Mouse (Mus musculus) cerebellum, adult 2 months (tissue): ENCODE measurements around the gene Lrrn2. TPM values are rescaled to one million over a fixed set of nuclear protein-coding genes. Genes with fewer than 3 reads are reported as not detected.

Experiments used
- DNase-seq, 2 experiments: peaks; one replicate each; pipeline ENCODE4 v3.0.0; 2021
- H3K27ac ChIP-seq: fragments of 200-500 bp; 2 replicates; pipeline ENCODE4 v1.5.1; 2012; ENCODE audit warnings: low read length, control low read depth, inconsistent platforms; ENCODE audit not compliant: insufficient read depth
- H3K27me3 ChIP-seq: fragments of 200-500 bp; 2 replicates; pipeline ENCODE4 v1.6.1; 2012; ENCODE audit warnings: inconsistent platforms, mild to moderate bottlenecking, low read length, moderate library complexity; ENCODE audit not compliant: control insufficient read depth, insufficient read depth
- H3K4me1 ChIP-seq: fragments of 200-500 bp; 2 replicates; pipeline ENCODE4 v1.6.1; 2011; ENCODE audit warnings: low read length; ENCODE audit not compliant: control insufficient read depth, insufficient read depth
- H3K4me3 ChIP-seq: fragments of 200-500 bp; replicated peaks from 2 replicates; pipeline ENCODE3; 2011; ENCODE audit warnings: mild to moderate bottlenecking, low read depth, low read length, control low read depth; ENCODE audit not compliant: insufficient read depth
- CTCF ChIP-seq: fragments of 200-500 bp; IDR thresholded peaks from 2 replicates; pipeline ENCODE4 v1.5.1; 2011; ENCODE audit warnings: low read depth, mild to moderate bottlenecking, control low read depth, low read length, moderate library complexity, borderline replicate concordance; ENCODE audit not compliant: insufficient read depth
- POLR2A ChIP-seq: fragments of 200-500 bp; IDR thresholded peaks from 2 replicates; pipeline ENCODE4 v1.6.1; 2011; ENCODE audit warnings: low read length, control low read depth, borderline replicate concordance; ENCODE audit not compliant: insufficient read depth
- WGBS: fragments of 180-500 bp; shearing (Covaris S2); methylation state at CpG from one replicate; pipeline ENCODE4 v1.1.7; 2018; 5-methylcytosine and 5-hydroxymethylcytosine counted together
- polyA plus RNA-seq: library from polyadenylated mRNA; depleted of rRNA; stranded (reverse); fragments of >200 nt; gene quantifications from 2 replicates; pipeline ENCODE4 v1.2.3, GENCODE M21; 2012

The Lrrn2 gene
- polyA plus RNA-seq, 1 experiment = 73.4 TPM

DNA sequence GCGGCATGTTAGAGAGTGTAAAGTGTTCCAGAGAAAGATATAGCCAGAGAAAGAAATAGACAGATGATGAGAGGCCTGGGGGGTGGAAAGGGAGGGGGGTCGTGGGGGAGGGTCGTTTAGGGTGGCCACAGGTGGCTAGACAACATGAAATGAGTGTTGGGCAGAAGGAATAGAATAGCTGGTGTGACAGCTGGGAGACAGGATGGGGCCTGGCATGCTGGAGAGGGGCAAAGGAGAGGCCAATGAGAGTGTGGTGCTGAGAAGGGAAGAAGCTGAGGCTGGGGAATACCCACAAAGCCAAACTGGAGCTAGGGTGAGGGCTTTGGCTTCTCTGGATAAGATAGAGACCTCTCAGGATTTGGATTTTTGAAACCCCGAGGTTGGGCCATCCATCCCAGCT lies 6.6 kb downstream of the Lrrn2 start:
- H3K27ac ChIP-seq = no peak overlapping the region
- TF ChIP-seq CTCF = no peak
- no peak for TF ChIP-seq POLR2A
- WGBS = 25% methylated on average over 4 of the region's 4 CpGs
- no peak overlapping the region for H3K4me3 ChIP-seq
- H3K4me1 ChIP-seq = peaks cover 41% of the 10 kb centered on the region
- DNase-seq = no peak
- no peaks in the 10 kb centered on the region for H3K27me3 ChIP-seq

DNA sequence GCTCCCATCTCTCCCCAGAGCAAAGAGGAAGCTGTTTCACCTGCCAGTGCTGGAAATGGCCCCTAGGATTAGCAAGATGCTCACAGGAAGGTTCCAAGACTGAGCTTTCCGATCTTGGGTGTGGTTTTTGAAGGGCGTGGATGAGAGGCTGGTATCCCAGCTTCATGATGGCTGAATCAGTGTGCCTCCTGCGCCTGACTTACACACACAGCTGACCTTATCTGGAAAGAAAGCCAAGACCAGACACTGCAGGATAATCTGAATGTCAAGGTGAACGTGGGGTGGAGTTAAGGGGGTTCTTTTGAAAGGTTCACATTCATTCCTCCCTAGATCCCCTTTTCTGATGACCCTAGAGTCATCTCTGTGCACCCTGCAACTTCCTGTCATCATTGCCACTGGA lies 8.7 kb downstream of the Lrrn2 start:
- 78% methylated on average over 4 of the region's 4 CpGs for WGBS
- DNase-seq = no peak
- Histone ChIP-seq H3K27ac (no peak overlapping the region), H3K4me1 (peaks cover 49% of the 10 kb centered on the region), H3K27me3 (no peaks in the 10 kb centered on the region), H3K4me3 (no peak overlapping the region)
- TF ChIP-seq POLR2A (no peak), CTCF (no peak)

DNA sequence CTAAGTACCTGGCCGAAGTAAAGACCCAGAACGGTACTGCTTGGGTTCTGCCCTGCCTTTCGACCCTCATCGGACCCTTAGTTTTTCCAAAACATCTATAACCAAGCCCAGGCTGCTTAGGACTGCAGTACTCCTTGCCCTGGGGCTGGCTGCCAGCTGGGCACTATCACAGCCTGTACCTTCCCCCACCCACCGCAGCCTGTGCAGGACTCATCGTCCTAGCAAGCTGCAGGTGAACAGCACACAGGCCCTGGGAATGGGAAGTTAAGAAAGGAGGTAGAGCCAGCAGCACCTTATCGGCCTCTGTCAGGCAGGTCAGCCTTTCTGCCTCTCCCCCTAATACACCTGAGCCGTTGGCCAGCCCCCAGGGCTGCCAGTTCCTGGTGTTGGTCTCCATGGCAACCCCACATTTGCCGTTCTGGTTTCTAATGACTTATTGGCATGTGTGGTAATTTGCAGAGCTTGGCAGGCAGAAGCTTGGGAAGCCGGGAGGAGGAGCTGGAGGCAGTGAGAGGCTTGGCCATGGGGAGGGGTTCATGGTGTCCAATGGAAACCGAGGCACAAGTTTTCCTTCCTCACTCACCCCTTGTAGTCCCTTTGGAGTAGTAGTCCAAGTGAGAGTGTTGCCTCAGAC lies 10.2 kb downstream of the Lrrn2 start:
- WGBS = 38% methylated on average over 11 of the region's 11 CpGs
- H3K27me3 ChIP-seq = no peaks in the 10 kb centered on the region
- DNase-seq = peak; percentile 61 to 66
- TF ChIP-seq POLR2A (no peak), CTCF (no peak)
- peaks cover 53% of the 10 kb centered on the region for H3K4me1 ChIP-seq
- H3K4me3 ChIP-seq = no peak overlapping the region
- H3K27ac ChIP-seq = no peak overlapping the region

- DNase-seq = no peak
- WGBS = 19% methylated on average over 2 of the region's 2 CpGs
- H3K27ac ChIP-seq = peak overlapping the region; percentile 1; the same call in 1 of the 2 replicates
These were observed 12.0 kb downstream of the Lrrn2 start for GRCm38 (mm10) chr1:132892065-132892464.

DNA sequence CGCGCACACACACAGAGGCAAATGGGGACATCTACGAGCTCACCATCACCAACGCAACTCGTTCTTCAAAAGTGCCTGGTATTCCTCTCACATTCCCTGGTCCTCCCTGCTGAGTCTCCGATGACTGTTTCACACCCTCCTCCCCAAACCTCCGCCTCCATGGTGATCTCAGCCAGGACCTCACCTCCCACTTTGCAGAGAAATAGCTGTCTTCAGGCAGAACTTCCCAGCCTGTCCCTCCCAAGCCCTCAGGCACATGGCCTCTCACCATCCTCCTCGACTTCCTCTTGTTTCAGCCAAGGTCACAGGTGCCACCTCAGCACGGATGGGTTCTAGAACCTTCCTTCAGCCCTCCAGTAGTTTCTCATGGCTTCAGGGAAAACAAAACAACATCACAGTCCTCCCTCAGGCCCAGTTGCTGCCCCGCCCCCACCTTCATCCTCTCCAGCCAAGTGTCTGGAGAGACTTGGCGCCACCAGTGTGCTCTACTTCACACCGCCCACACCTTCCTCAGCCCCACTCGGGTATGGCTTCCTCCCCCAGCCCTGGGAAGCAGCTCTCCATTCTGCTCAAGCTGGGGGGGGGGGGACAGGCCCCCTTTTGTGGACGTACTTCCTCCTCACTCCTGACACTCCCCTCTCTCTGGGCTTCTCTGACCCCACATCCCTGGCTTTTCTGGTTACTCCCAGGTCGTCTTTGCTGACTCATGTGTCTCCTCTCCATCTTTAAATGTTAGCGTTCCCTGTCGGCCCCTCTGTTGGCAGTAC lies 13.4 kb downstream of the Lrrn2 start:
- H3K27me3 ChIP-seq = no peaks in the 10 kb centered on the region
- no peak overlapping the region for H3K27ac ChIP-seq
- peak in 1 of 2 experiments; percentile 48 for DNase-seq
- TF ChIP-seq POLR2A (no peak), CTCF (no peak)
- no peak overlapping the region for H3K4me3 ChIP-seq
- peaks cover 48% of the 10 kb centered on the region for H3K4me1 ChIP-seq
- WGBS = 48% methylated on average over 17 of the region's 17 CpGs

More at GRCm38 (mm10) chr1:132892065-132892464, 12.0 kb downstream of the Lrrn2 start:
- Histone ChIP-seq H3K27me3 (no peaks in the 10 kb centered on the region), H3K4me3 (no peak overlapping the region), H3K4me1 (peaks cover 42% of the 10 kb centered on the region)
- no peak for TF ChIP-seq POLR2A
- TF ChIP-seq CTCF = no peak

DNA sequence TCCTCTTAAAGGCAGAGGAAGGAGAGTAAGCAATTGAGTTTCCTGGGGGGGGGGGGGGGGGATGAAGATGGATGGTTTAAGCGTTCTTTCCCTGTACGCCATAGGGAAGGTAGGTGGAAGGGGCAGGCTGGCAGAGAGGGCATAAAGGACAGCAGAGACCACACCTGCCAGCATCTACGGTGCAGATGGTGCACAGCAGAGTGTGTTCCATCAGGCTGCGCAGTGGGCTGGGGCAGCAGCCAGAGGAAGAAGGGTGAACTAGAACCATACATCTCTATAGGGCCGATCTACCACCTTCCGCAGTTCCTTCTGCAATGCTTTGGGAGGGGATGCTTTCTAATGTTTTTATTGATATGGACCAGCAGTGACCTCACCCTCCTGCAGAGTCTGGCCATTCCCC lies 19.0 kb downstream of the Lrrn2 start:
- Histone ChIP-seq H3K4me3 (no peak overlapping the region), H3K4me1 (peaks cover 48% of the 10 kb centered on the region), H3K27me3 (no peaks in the 10 kb centered on the region), H3K27ac (peak overlapping the region; percentile 28)
- no peak for TF ChIP-seq CTCF
- TF ChIP-seq POLR2A = no peak
- DNase-seq = peak in 1 of 2 experiments; percentile 53
- WGBS = 21% methylated on average over 6 of the region's 6 CpGs

- Histone ChIP-seq H3K4me3 (no peak overlapping the region), H3K27me3 (no peaks in the 10 kb centered on the region), H3K4me1 (peaks cover 42% of the 10 kb centered on the region), H3K27ac (peak overlapping the region; percentile 28; the same call in 1 of the 2 replicates)
- no peak for DNase-seq
- 70% methylated on average over 7 of the region's 7 CpGs for WGBS
- no peak for TF ChIP-seq CTCF
- no peak for TF ChIP-seq POLR2A
These were observed 19.6 kb downstream of the Lrrn2 start for GRCm38 (mm10) chr1:132899626-132900025.

DNA sequence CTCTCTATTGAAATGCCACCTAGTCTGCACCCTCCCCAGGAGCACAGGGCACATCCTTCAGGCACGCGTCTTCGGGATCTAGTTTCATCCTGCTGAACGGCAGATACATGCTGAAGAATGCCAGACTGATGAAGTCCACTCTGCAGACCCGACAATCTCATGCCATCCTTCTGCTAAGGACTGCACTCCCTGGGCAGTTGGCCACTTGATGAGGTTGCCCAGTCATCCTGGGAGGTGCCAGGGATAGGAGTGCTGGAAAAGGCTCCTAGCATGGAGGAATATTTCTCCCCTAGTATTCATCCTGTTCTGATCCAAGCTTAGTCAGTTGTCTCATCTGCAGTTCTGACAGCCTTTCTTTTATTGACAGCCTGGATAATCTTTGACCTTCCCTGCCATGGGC lies 20.9 kb downstream of the Lrrn2 start:
- H3K27ac ChIP-seq = no peak overlapping the region
- whole genome bisulfite sequencing = 18% methylated on average over 5 of the region's 5 CpGs
- H3K27me3 ChIP-seq = no peaks in the 10 kb centered on the region
- no peak overlapping the region for H3K4me3 ChIP-seq
- peak; percentile 59 to 73 for DNase-seq
- H3K4me1 ChIP-seq = peaks cover 41% of the 10 kb centered on the region
- TF ChIP-seq CTCF (no peak), POLR2A (no peak)
